Mouse (Mus musculus) neural tube, embryonic 14.5 days (tissue): ENCODE data around the gene Xirp1. TPM values are rescaled to one million over a fixed set of nuclear protein-coding genes. Genes with fewer than 3 reads are reported as not detected.

Source experiments
- ATAC-seq: fragments of 200-750 bp; cut with Nextera tagmentation; 2 replicates; pipeline ENCODE4 v1.8.0; 2017; ENCODE audit warnings: low read depth, mild to moderate bottlenecking, moderate TSS enrichment, moderate library complexity
- H3K27ac ChIP-seq: fragments of 300-500 bp; sonication (generic); 2 replicates; pipeline ENCODE4 v1.5.1; 2014; ENCODE audit warnings: low read depth, mild to moderate bottlenecking, control low read depth, low read length, moderate library complexity, mixed read lengths
- H3K27me3 ChIP-seq: fragments of 300-500 bp; sonication (generic); 2 replicates; pipeline ENCODE4 v1.6.1; 2014; ENCODE audit warnings: low read length; ENCODE audit not compliant: control insufficient read depth, insufficient read depth
- H3K36me3 ChIP-seq: fragments of 300-500 bp; sonication (generic); 2 replicates; pipeline ENCODE4 v1.6.1; 2014; ENCODE audit warnings: low read length, mixed read lengths; ENCODE audit not compliant: control insufficient read depth, insufficient read depth
- H3K4me1 ChIP-seq: fragments of 300-500 bp; sonication (generic); 2 replicates; pipeline ENCODE4 v1.6.1; 2014; ENCODE audit warnings: low read length; ENCODE audit not compliant: control insufficient read depth, insufficient read depth
- H3K4me2 ChIP-seq: fragments of 300-500 bp; sonication (generic); 2 replicates; pipeline ENCODE4 v1.6.1; 2014; ENCODE audit warnings: mild to moderate bottlenecking, low read depth, low read length, control low read depth
- H3K4me3 ChIP-seq: fragments of 300-500 bp; sonication (generic); 2 replicates; pipeline ENCODE4 v1.5.1; 2014; ENCODE audit warnings: low read depth, low read length, control low read depth, mixed read lengths
- H3K9ac ChIP-seq: fragments of 300-500 bp; sonication (generic); replicated peaks from 2 replicates; pipeline ENCODE4 v1.6.1; 2014; ENCODE audit warnings: low read depth, mild to moderate bottlenecking, control low read depth, low read length, mixed read lengths
- H3K9me3 ChIP-seq: fragments of 300-500 bp; sonication (generic); 2 replicates; pipeline ENCODE4 v1.6.1; 2016; ENCODE audit warnings: low read length; ENCODE audit not compliant: control insufficient read depth
- WGBS: fragments of 180-500 bp; shearing (Covaris S2); extraction: QIAGEN DNeasy Blood & Tissue Kit; methylation state at CpG from one replicate; pipeline ENCODE4 v1.1.7; 2014; 5-methylcytosine and 5-hydroxymethylcytosine counted together
- polyA plus RNA-seq: library from polyadenylated mRNA; unstranded; fragments of >200 nt; fragmentation: Nextera tagmentation; extraction: Ambion mirVana; gene quantifications from 2 replicates; pipeline ENCODE4 v1.2.1, GENCODE M21; 2014

Gene Xirp1
- polyA plus RNA-seq, 1 experiment from 2014 or later, result 0.03 TPM

- Histone ChIP-seq H3K27me3 (no peaks in the 10 kb centered on the region), H3K4me2 (no peak overlapping the region), H3K4me1 (peaks cover 9% of the 10 kb centered on the region), H3K9me3 (no peaks in the 10 kb centered on the region), H3K9ac (no peak overlapping the region), H3K4me3 (no peak overlapping the region), H3K27ac (no peak overlapping the region), H3K36me3 (no peaks in the 10 kb centered on the region)
- ATAC-seq, result no peak
- 89% methylated on average over 12 of the region's 12 CpGs for WGBS
Measured at GRCm38 (mm10) chr9:119972582-119972981, 50.8 kb downstream of the Xirp1 start.

GRCm38 (mm10) chr9:119972166-119972565 is 51.2 kb downstream of the Xirp1 start:
- Histone ChIP-seq H3K4me3 (no peak overlapping the region), H3K36me3 (no peaks in the 10 kb centered on the region), H3K9ac (no peak overlapping the region), H3K4me1 (peaks cover 9% of the 10 kb centered on the region), H3K27ac (no peak overlapping the region), H3K9me3 (no peaks in the 10 kb centered on the region), H3K4me2 (no peak overlapping the region), H3K27me3 (no peaks in the 10 kb centered on the region)
- 96% methylated on average over 10 of the region's 10 CpGs for WGBS
- ATAC-seq, result no peak

GRCm38 (mm10) chr9:119970763-119971656 is 52.4 kb downstream of the Xirp1 start:
- no peak overlapping the region for H3K4me2 ChIP-seq
- no peak overlapping the region for H3K4me3 ChIP-seq
- no peak overlapping the region for H3K9ac ChIP-seq
- no peak overlapping the region; the same call in 1 of the 2 replicates for H3K27ac ChIP-seq
- ATAC-seq, result peak; percentile 60; the same call in 1 of the 2 replicates
- no peaks in the 10 kb centered on the region for H3K36me3 ChIP-seq
- H3K27me3 ChIP-seq, result no peaks in the 10 kb centered on the region
- no peaks in the 10 kb centered on the region for H3K9me3 ChIP-seq
- WGBS, result 69% methylated on average over 7 of the region's 7 CpGs
- peaks cover 9% of the 10 kb centered on the region for H3K4me1 ChIP-seq

- no peak overlapping the region for H3K27ac ChIP-seq
- H3K9ac ChIP-seq, result no peak overlapping the region
- peaks cover 9% of the 10 kb centered on the region for H3K4me1 ChIP-seq
- H3K36me3 ChIP-seq, result no peaks in the 10 kb centered on the region
- no peaks in the 10 kb centered on the region for H3K9me3 ChIP-seq
- no peaks in the 10 kb centered on the region for H3K27me3 ChIP-seq
- peak; percentile 19; the same call in 1 of the 2 replicates for ATAC-seq
- WGBS, result 36% methylated on average over 6 of the region's 6 CpGs
- H3K4me3 ChIP-seq, result no peak overlapping the region
- no peak overlapping the region for H3K4me2 ChIP-seq
Measured at GRCm38 (mm10) chr9:119970221-119970620, 53.2 kb downstream of the Xirp1 start.

GRCm38 (mm10) chr9:119969811-119970210 is 53.6 kb downstream of the Xirp1 start:
- Histone ChIP-seq H3K9ac (no peak overlapping the region), H3K27ac (no peak overlapping the region), H3K4me2 (no peak overlapping the region), H3K36me3 (no peaks in the 10 kb centered on the region), H3K4me3 (no peak overlapping the region), H3K27me3 (no peaks in the 10 kb centered on the region), H3K4me1 (peaks cover 9% of the 10 kb centered on the region), H3K9me3 (no peaks in the 10 kb centered on the region)
- ATAC-seq, result no peak
- WGBS, result 84% methylated on average over 7 of the region's 7 CpGs

GRCm38 (mm10) chr9:119966221-119966910 is 57.0 kb downstream of the Xirp1 start:
- Histone ChIP-seq H3K9me3 (no peaks in the 10 kb centered on the region), H3K4me2 (no peak overlapping the region), H3K4me1 (peaks cover 9% of the 10 kb centered on the region), H3K27ac (no peak overlapping the region), H3K36me3 (no peaks in the 10 kb centered on the region), H3K27me3 (no peaks in the 10 kb centered on the region), H3K9ac (no peak overlapping the region), H3K4me3 (no peak overlapping the region)
- no peak for ATAC-seq
- WGBS, result 90% methylated on average over 26 of the region's 26 CpGs

- Histone ChIP-seq H3K4me1 (no peaks in the 10 kb centered on the region), H3K9me3 (no peaks in the 10 kb centered on the region), H3K36me3 (no peaks in the 10 kb centered on the region), H3K4me2 (no peak overlapping the region), H3K9ac (no peak overlapping the region), H3K27me3 (no peaks in the 10 kb centered on the region), H3K4me3 (no peak overlapping the region), H3K27ac (no peak overlapping the region)
- no peak for ATAC-seq
- 78% methylated on average over 3 of the region's 3 CpGs for WGBS
Measured at GRCm38 (mm10) chr9:119965186-119965585, 58.2 kb downstream of the Xirp1 start.

- Histone ChIP-seq H3K27ac (no peak overlapping the region), H3K4me1 (no peaks in the 10 kb centered on the region), H3K4me2 (no peak overlapping the region), H3K9ac (no peak overlapping the region), H3K27me3 (no peaks in the 10 kb centered on the region), H3K9me3 (no peaks in the 10 kb centered on the region), H3K4me3 (no peak overlapping the region), H3K36me3 (no peaks in the 10 kb centered on the region)
- 81% methylated on average over 3 of the region's 3 CpGs for WGBS
- no peak for ATAC-seq
Measured at GRCm38 (mm10) chr9:119964206-119964605, 59.2 kb downstream of the Xirp1 start.
